Mouse (Mus musculus): ENCODE results near the gene Fxyd3. TPM values are rescaled to one million over a fixed set of nuclear protein-coding genes. Genes with fewer than 3 reads are reported as not detected.
A peak's percentile ranks its signal among the peaks of the same experiment; 100 is the strongest.

The Fxyd3 gene
- polyA plus RNA-seq, 1 experiment from 2014 or later, result not detected

DNA sequence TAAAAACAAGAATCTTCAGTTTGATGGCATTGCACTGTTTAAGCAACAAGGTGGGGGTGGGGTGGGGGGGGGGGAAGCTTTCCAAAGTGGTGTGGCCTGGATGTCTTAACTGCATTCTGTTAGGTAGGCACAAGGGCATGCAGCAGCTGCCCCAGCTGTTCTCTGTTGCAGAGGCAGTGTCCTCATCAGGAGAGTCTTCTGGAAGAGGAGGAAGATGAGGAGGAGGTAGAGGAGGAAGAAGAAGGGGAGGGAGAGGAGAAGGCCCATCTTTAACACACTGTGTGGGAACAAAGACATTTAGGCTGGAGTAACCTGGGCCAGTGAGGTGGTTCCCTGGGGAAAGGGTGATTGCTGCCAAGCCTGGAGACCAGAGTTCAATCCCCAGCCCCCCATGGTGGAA, 5.6 kb upstream of the Fxyd3 start:
- DNase-seq, result no peak
- Histone ChIP-seq H3K4me1 (ENCODE audit: control insufficient read depth, insufficient read depth, low read length) (no peaks in the 10 kb centered on the region), H3K4me2 (ENCODE audit: low read length) (no peak overlapping the region), H3K9me3 (ENCODE audit: control insufficient read depth, low read length) (no peaks in the 10 kb centered on the region), H3K4me3 (replicated peaks; ENCODE audit: low read depth, low read length) (no peak overlapping the region), H3K27me3 (ENCODE audit: control insufficient read depth, insufficient read depth, low read length) (no peaks in the 10 kb centered on the region), H3K36me3 (ENCODE audit: control insufficient read depth, insufficient read depth, low read length) (no peaks in the 10 kb centered on the region), H3K27ac (replicated peaks; ENCODE audit: low read depth, low read length) (no peak overlapping the region), H3K9ac (replicated peaks; ENCODE audit: low read length) (no peak overlapping the region)
- ATAC-seq (ENCODE audit: low FRiP score, low TSS enrichment), result no peak

DNA sequence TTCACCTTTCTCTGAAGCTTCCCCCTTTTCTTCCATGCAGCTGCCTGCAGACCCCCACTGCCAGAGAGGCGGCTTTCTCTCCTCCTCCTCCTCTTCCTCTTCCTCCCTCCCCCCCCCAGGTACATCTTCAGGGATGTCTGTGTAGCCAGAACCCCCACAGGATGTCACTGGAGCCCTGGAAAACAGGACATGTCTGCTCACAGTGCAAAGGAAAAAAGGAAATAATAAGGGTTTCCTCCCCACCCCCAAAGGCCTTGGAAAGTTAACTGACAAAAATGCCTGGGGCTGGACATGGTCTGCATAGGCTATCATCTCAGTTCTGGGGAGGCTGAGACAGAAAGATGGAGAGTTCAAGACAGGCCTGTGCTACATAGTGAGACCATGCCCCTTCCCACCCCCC, 4.6 kb upstream of the Fxyd3 start:
- ATAC-seq (ENCODE audit: low FRiP score, low TSS enrichment) (no peak), DNase-seq (no peak)
- H3K27me3 ChIP-seq (ENCODE audit: control insufficient read depth, insufficient read depth, low read length), result no peaks in the 10 kb centered on the region
- H3K36me3 ChIP-seq (ENCODE audit: control insufficient read depth, insufficient read depth, low read length), result no peaks in the 10 kb centered on the region
- no peaks in the 10 kb centered on the region for H3K9me3 ChIP-seq (ENCODE audit: control insufficient read depth, low read length)
- no peak overlapping the region for H3K9ac ChIP-seq (replicated peaks; ENCODE audit: low read length)
- no peak overlapping the region for H3K4me2 ChIP-seq (ENCODE audit: low read length)
- no peak overlapping the region for H3K4me3 ChIP-seq (replicated peaks; ENCODE audit: low read depth, low read length)
- no peaks in the 10 kb centered on the region for H3K4me1 ChIP-seq (ENCODE audit: control insufficient read depth, insufficient read depth, low read length)
- H3K27ac ChIP-seq (replicated peaks; ENCODE audit: low read depth, low read length), result no peak overlapping the region
- 35% methylated on average over 1 of the region's 1 CpGs for WGBS

DNA sequence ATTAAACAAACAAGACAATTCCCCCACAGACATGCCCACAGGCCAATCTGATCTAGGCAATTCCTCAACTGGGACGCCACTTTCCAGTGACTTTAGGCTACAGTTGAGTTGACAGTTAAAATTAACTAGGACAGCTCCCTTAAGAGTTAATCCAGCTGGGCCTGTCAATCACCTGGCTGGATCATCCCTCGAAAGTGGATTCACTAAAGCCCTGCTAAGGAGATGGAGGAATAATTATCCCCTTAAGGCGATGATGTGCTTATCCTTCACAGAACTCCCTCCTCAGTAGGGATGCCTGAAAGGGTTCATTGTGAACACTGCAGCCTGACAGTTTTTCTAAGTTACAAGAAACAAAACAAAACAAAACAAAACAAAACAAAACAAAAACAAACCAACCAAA, 4.1 kb upstream of the Fxyd3 start:
- ATAC-seq (ENCODE audit: low FRiP score, low TSS enrichment), result no peak
- no peaks in the 10 kb centered on the region for H3K36me3 ChIP-seq (ENCODE audit: control insufficient read depth, insufficient read depth, low read length)
- H3K4me3 ChIP-seq (replicated peaks; ENCODE audit: low read depth, low read length), result no peak overlapping the region
- no peak for DNase-seq
- H3K27ac ChIP-seq (replicated peaks; ENCODE audit: low read depth, low read length), result no peak overlapping the region
- WGBS, result 28% methylated on average over 3 of the region's 3 CpGs
- H3K9me3 ChIP-seq (ENCODE audit: control insufficient read depth, low read length), result no peaks in the 10 kb centered on the region
- no peaks in the 10 kb centered on the region for H3K4me1 ChIP-seq (ENCODE audit: control insufficient read depth, insufficient read depth, low read length)
- no peaks in the 10 kb centered on the region for H3K27me3 ChIP-seq (ENCODE audit: control insufficient read depth, insufficient read depth, low read length)
- H3K9ac ChIP-seq (replicated peaks; ENCODE audit: low read length), result no peak overlapping the region
- no peak overlapping the region for H3K4me2 ChIP-seq (ENCODE audit: low read length)

DNA sequence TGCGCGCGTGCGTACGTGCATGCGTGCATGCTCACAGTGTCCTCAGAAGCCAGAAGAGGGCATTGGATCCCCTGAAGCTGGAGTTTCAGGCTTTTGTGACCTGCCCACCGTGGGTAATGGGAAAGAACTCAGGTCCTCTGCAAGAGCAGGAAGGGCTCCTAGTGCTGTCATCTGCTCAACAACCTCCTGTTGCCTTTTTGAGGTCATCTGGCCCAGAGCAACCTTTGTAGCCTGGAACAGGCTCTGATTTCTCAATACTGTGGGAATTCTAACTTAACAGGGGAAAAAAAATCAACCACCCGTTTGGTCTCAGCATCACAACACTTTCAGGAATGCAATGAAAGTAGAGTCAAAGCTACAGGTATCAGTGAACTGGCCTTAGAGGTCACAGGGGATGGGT, 3.2 kb upstream of the Fxyd3 start:
- WGBS, result 90% methylated on average over 8 of the region's 8 CpGs

DNA sequence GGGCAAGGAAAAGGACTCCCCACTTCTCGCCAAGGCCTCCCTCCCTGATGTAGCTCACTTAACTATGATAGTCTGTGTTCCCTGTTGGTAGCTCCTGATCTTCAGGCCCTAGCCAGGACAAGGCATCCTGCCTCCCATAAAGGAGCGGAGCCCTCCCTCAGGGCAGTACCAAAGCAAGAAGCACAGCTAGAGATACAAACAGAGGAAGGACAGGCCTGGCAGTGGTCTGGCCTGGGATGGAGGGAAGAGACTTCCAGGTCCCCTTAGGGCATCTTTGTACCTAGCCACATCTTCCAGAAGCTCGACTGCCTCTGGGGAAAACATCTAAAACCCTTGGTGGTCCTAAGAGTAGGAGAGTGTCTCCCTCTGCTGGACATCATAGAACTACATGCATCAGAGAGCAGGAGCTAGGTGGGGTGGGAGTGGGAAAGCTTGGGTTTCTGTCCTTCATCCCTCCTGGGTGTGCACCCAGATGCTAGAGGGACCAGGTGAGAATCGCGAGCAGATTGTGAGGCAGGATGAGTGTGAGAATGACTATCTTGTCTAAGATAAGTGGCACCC, 1.5 kb upstream of the Fxyd3 start:
- no peaks in the 10 kb centered on the region for H3K36me3 ChIP-seq (ENCODE audit: control insufficient read depth, insufficient read depth, low read length)
- DNase-seq, result peak; percentile 83
- WGBS, result 55% methylated on average over 5 of the region's 5 CpGs
- no peak overlapping the region for H3K4me2 ChIP-seq (ENCODE audit: low read length)
- ATAC-seq (ENCODE audit: low FRiP score, low TSS enrichment), result no peak
- H3K9me3 ChIP-seq (ENCODE audit: control insufficient read depth, low read length), result no peaks in the 10 kb centered on the region
- H3K9ac ChIP-seq (replicated peaks; ENCODE audit: low read length), result no peak overlapping the region
- H3K4me1 ChIP-seq (ENCODE audit: control insufficient read depth, insufficient read depth, low read length), result no peaks in the 10 kb centered on the region
- H3K27ac ChIP-seq (replicated peaks; ENCODE audit: low read depth, low read length), result no peak overlapping the region
- H3K27me3 ChIP-seq (ENCODE audit: control insufficient read depth, insufficient read depth, low read length), result no peaks in the 10 kb centered on the region
- H3K4me3 ChIP-seq (replicated peaks; ENCODE audit: low read depth, low read length), result no peak overlapping the region

More for the DNA sequence above, 3.2 kb upstream of the Fxyd3 start:
- Histone ChIP-seq H3K4me3 (replicated peaks; ENCODE audit: low read depth, low read length) (no peak overlapping the region), H3K36me3 (ENCODE audit: control insufficient read depth, insufficient read depth, low read length) (no peaks in the 10 kb centered on the region), H3K9me3 (ENCODE audit: control insufficient read depth, low read length) (no peaks in the 10 kb centered on the region), H3K27me3 (ENCODE audit: control insufficient read depth, insufficient read depth, low read length) (no peaks in the 10 kb centered on the region), H3K27ac (replicated peaks; ENCODE audit: low read depth, low read length) (no peak overlapping the region), H3K4me2 (ENCODE audit: low read length) (no peak overlapping the region), H3K4me1 (ENCODE audit: control insufficient read depth, insufficient read depth, low read length) (no peaks in the 10 kb centered on the region), H3K9ac (replicated peaks; ENCODE audit: low read length) (no peak overlapping the region)
- DNase-seq (no peak), ATAC-seq (ENCODE audit: low FRiP score, low TSS enrichment) (no peak)

DNA sequence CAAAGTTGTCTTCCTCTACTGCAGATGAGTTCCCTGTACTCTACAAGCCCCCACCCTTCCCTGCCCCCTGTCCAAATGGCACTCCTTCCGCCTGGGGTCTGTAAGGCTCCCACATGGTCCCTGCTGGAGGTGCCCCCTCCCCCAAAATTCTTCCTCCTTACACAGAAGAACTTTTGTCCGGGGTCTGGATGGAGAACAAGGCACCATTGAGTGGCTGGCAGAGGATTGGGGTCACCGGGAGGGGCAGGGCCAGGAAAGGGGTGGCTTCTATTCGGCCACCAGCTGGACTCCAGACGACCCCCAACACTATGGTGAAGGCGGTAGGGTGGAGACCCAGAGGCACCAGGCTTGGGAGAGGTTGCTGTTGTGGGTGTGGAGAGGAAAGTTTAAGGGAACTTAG, 966 bp upstream of the Fxyd3 start:
- H3K36me3 ChIP-seq (ENCODE audit: control insufficient read depth, insufficient read depth, low read length), result no peaks in the 10 kb centered on the region
- H3K27me3 ChIP-seq (ENCODE audit: control insufficient read depth, insufficient read depth, low read length), result no peaks in the 10 kb centered on the region
- WGBS, result 65% methylated on average over 6 of the region's 6 CpGs
- no peak overlapping the region for H3K27ac ChIP-seq (replicated peaks; ENCODE audit: low read depth, low read length)
- no peaks in the 10 kb centered on the region for H3K4me1 ChIP-seq (ENCODE audit: control insufficient read depth, insufficient read depth, low read length)
- no peak overlapping the region for H3K4me2 ChIP-seq (ENCODE audit: low read length)
- ATAC-seq (ENCODE audit: low FRiP score, low TSS enrichment) (no peak), DNase-seq (no peak)
- no peak overlapping the region for H3K4me3 ChIP-seq (replicated peaks; ENCODE audit: low read depth, low read length)
- H3K9ac ChIP-seq (replicated peaks; ENCODE audit: low read length), result no peak overlapping the region
- H3K9me3 ChIP-seq (ENCODE audit: control insufficient read depth, low read length), result no peaks in the 10 kb centered on the region

DNA sequence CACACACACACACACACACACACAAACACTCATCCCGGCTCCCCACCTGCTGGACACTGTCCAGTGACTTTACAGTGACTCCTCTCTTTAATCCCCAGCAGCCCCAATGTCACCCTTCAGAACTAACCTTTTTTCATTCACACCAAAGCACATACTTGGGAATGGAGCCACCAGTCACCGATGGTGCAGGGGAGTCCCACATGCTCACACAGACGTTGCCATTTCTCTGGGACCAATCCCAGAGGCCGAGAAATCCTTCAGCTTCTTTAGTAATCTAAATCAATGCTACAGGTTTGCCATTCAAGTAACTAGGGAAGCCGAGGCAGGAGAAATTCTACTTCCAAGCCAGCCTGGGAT, 1.8 kb downstream of the Fxyd3 start:
- no peaks in the 10 kb centered on the region for H3K27me3 ChIP-seq (ENCODE audit: control insufficient read depth, insufficient read depth, low read length)
- DNase-seq, result no peak
- H3K4me1 ChIP-seq (ENCODE audit: control insufficient read depth, insufficient read depth, low read length), result no peaks in the 10 kb centered on the region
- no peak for ATAC-seq (ENCODE audit: low FRiP score, low TSS enrichment)
- 68% methylated on average over 5 of the region's 5 CpGs for WGBS
- no peak overlapping the region for H3K4me2 ChIP-seq (ENCODE audit: low read length)
- no peak overlapping the region for H3K9ac ChIP-seq (replicated peaks; ENCODE audit: low read length)
- no peaks in the 10 kb centered on the region for H3K9me3 ChIP-seq (ENCODE audit: control insufficient read depth, low read length)
- no peak overlapping the region for H3K27ac ChIP-seq (replicated peaks; ENCODE audit: low read depth, low read length)
- no peak overlapping the region for H3K4me3 ChIP-seq (replicated peaks; ENCODE audit: low read depth, low read length)
- no peaks in the 10 kb centered on the region for H3K36me3 ChIP-seq (ENCODE audit: control insufficient read depth, insufficient read depth, low read length)

DNA sequence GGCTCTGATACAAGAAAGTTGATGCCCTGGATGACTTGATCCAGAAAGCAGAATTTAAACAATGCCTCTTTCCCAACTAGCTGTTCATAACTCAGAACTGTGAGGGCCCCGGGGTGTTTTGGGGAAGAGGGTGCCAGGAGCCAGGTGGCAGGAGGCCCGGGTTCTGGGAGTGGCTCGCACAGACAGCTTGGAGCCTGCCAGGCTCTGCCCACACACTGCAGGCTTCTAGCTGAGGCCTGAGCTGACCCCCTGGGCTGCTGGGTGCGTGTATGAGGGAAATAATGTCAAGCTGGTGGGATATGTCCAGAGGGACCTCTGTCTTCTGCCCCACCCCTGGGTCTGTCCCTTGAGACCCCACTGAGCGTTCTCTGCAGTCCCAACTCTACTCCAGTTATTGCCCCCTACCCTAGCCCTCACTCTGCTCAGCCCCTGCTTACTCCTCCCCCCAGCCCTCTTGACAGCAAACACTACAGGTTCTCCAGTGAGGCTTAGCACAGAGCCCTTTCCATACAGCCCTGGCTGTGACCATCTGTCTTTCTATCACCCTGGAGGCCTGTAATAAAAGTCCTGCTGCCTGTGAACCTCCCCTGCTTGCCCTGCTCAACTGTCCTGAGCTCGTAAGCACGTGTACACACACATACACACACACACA, 2.3 kb downstream of the Fxyd3 start:
- ATAC-seq (ENCODE audit: low FRiP score, low TSS enrichment), result no peak
- Histone ChIP-seq H3K9ac (replicated peaks; ENCODE audit: low read length) (no peak overlapping the region), H3K9me3 (ENCODE audit: control insufficient read depth, low read length) (no peaks in the 10 kb centered on the region), H3K27me3 (ENCODE audit: control insufficient read depth, insufficient read depth, low read length) (no peaks in the 10 kb centered on the region), H3K27ac (replicated peaks; ENCODE audit: low read depth, low read length) (no peak overlapping the region), H3K4me1 (ENCODE audit: control insufficient read depth, insufficient read depth, low read length) (no peaks in the 10 kb centered on the region), H3K4me2 (ENCODE audit: low read length) (no peak overlapping the region), H3K4me3 (replicated peaks; ENCODE audit: low read depth, low read length) (no peak overlapping the region), H3K36me3 (ENCODE audit: control insufficient read depth, insufficient read depth, low read length) (no peaks in the 10 kb centered on the region)
- DNase-seq, result no peak
- WGBS, result 65% methylated on average over 7 of the region's 7 CpGs

DNA sequence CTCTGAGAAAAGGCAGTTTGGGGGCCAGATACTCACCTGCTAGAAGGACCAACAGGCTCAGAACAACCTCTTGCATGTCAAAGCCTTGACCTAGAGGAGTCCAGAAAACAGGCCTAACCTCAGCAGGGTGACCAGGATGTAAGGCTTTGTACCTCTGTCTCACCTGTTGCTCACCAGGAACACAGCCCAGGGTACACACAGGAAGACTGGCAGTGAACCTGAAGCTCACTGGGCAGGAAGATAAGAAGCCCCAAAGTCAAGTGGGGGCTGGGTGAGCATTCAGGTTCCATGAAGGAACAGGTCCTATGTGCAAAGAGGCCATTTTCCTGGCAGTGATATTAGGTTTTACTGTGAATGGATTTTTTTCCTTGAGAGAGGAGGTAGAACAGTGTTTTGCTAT, 3.0 kb downstream of the Fxyd3 start:
- H3K9ac ChIP-seq (replicated peaks; ENCODE audit: low read length), result no peak overlapping the region
- no peaks in the 10 kb centered on the region for H3K36me3 ChIP-seq (ENCODE audit: control insufficient read depth, insufficient read depth, low read length)
- H3K27ac ChIP-seq (replicated peaks; ENCODE audit: low read depth, low read length), result no peak overlapping the region
- ATAC-seq (ENCODE audit: low FRiP score, low TSS enrichment) (no peak), DNase-seq (no peak)
- H3K4me3 ChIP-seq (replicated peaks; ENCODE audit: low read depth, low read length), result no peak overlapping the region
- H3K4me2 ChIP-seq (ENCODE audit: low read length), result no peak overlapping the region
- no peaks in the 10 kb centered on the region for H3K9me3 ChIP-seq (ENCODE audit: control insufficient read depth, low read length)
- no peaks in the 10 kb centered on the region for H3K4me1 ChIP-seq (ENCODE audit: control insufficient read depth, insufficient read depth, low read length)
- H3K27me3 ChIP-seq (ENCODE audit: control insufficient read depth, insufficient read depth, low read length), result no peaks in the 10 kb centered on the region
